Mouse (Mus musculus) urinary bladder, adult 18-20 months (tissue): ENCODE results near the gene Samhd1.

Experiments
- DNase-seq, 2 experiments: peaks; one replicate each; pipeline ENCODE4 v3.0.0; 2022; ENCODE audit warnings: low spot score in 2 of 2, mixed read lengths in 2 of 2

The Samhd1 gene

GRCm38 (mm10) chr2:157136176-157136575, 1.1 kb upstream of the Samhd1 start:
- DNase-seq, result no peak

- no peak for DNase-seq
Observed at GRCm38 (mm10) chr2:157135529-157136120, 560 bp upstream of the Samhd1 start.

- no peak for DNase-seq
Observed at GRCm38 (mm10) chr2:157134479-157134931, 560 bp downstream of the Samhd1 start.

- no peak for DNase-seq
Observed at GRCm38 (mm10) chr2:157133769-157134478, 1.1 kb downstream of the Samhd1 start.

GRCm38 (mm10) chr2:157132686-157133540, 2.2 kb downstream of the Samhd1 start:
- no peak for DNase-seq

GRCm38 (mm10) chr2:157132086-157132485, 3.0 kb downstream of the Samhd1 start:
- DNase-seq, result no peak

GRCm38 (mm10) chr2:157130813-157131514, 4.1 kb downstream of the Samhd1 start:
- DNase-seq, result no peak

- no peak for DNase-seq
Observed at GRCm38 (mm10) chr2:157129601-157130164, 5.4 kb downstream of the Samhd1 start.

GRCm38 (mm10) chr2:157129096-157129495, 6.0 kb downstream of the Samhd1 start:
- no peak for DNase-seq

GRCm38 (mm10) chr2:157128072-157128471, 7.0 kb downstream of the Samhd1 start:
- DNase-seq, result no peak

GRCm38 (mm10) chr2:157127370-157127769, 7.7 kb downstream of the Samhd1 start:
- no peak for DNase-seq

- no peak for DNase-seq
Observed at GRCm38 (mm10) chr2:157125246-157125645, 9.8 kb downstream of the Samhd1 start.

- DNase-seq, result no peak
Observed at GRCm38 (mm10) chr2:157121766-157122165, 13.3 kb downstream of the Samhd1 start.

- no peak for DNase-seq
Observed at GRCm38 (mm10) chr2:157119075-157119474, 16.0 kb downstream of the Samhd1 start.

- no peak for DNase-seq
Observed at GRCm38 (mm10) chr2:157118556-157118955, 16.5 kb downstream of the Samhd1 start.

- no peak for DNase-seq
Observed at GRCm38 (mm10) chr2:157116964-157117363, 18.1 kb downstream of the Samhd1 start.

GRCm38 (mm10) chr2:157108236-157108635, 26.8 kb downstream of the Samhd1 start:
- DNase-seq, result no peak

GRCm38 (mm10) chr2:157104454-157104853, 30.6 kb downstream of the Samhd1 start:
- no peak for DNase-seq

- DNase-seq, result no peak
Observed at GRCm38 (mm10) chr2:157102256-157102655, 32.8 kb downstream of the Samhd1 start.

GRCm38 (mm10) chr2:157101650-157102049, 33.4 kb downstream of the Samhd1 start:
- no peak for DNase-seq

GRCm38 (mm10) chr2:157100319-157100605, 34.8 kb downstream of the Samhd1 start:
- DNase-seq, result no peak
